Comparison of ENCODE assay signal across 9 mouse cellular contexts in genomic region chr11:79878091-79878490, GRCm38 (mm10).
DNase-seq lines count a peak whose midpoint lies in the region; ATAC-seq and TF ChIP-seq lines count a peak whose summit lies in the region.
"Had no signal": no experiment of that assay in that cellular context is flagged by ENCODE, and none has a peak within 500 bp of the region (broad histone marks: within the 10 kb centered on the region; RNA-seq: fewer than 3 reads in every experiment).

No protein-coding gene starts in this region.

- WGBS in lung, embryonic 14.5 days: 68% methylated on average over 7 of the region's 7 CpGs
- WGBS in limb, embryonic 10.5 days: 81% methylated on average over 7 of the region's 7 CpGs
- 83% methylated on average over 7 of the region's 7 CpGs for WGBS in midbrain, embryonic 16.5 days

- H3K4me3 ChIP-seq in lung, embryonic 14.5 days (ENCODE audit: low read depth, low read length): no peak overlapping the region
- no peak overlapping the region for H3K4me3 ChIP-seq in limb, embryonic 10.5 days
- no peak overlapping the region for H3K4me3 ChIP-seq in layer of hippocampus, adult 2 months
- H3K4me3 ChIP-seq in midbrain, embryonic 16.5 days (ENCODE audit: low read depth, low read length): no peak overlapping the region
- H3K4me3 ChIP-seq: midbrain, embryonic 12.5 days had no signal

- TF ChIP-seq CTCF in lung, embryonic 14.5 days (IDR thresholded peaks at IDR 0.05; ENCODE audit: low read depth): no peak
- no peak for TF ChIP-seq CTCF in layer of hippocampus, adult 2 months (conservative IDR thresholded peaks at IDR 0.05)

- no peak for ATAC-seq in lung, embryonic 14.5 days (ENCODE audit: insufficient read depth)
- no peak for ATAC-seq in midbrain, embryonic 16.5 days

- H3K4me2 ChIP-seq in lung, embryonic 14.5 days: no peak overlapping the region
- H3K4me2 ChIP-seq in midbrain, embryonic 16.5 days (ENCODE audit: low read length): no peak overlapping the region
- H3K4me2 ChIP-seq: midbrain, embryonic 12.5 days had no signal

- peaks cover 6% of the 10 kb centered on the region for H3K4me1 ChIP-seq in lung, embryonic 14.5 days (ENCODE audit: insufficient read depth)
- peaks cover 8% of the 10 kb centered on the region; the same call in 1 of the 2 replicates for H3K4me1 ChIP-seq in limb, embryonic 10.5 days
- no peaks in the 10 kb centered on the region for H3K4me1 ChIP-seq in midbrain, embryonic 16.5 days (ENCODE audit: control insufficient read depth, insufficient read depth, low read length)
- H3K4me1 ChIP-seq: midbrain, embryonic 12.5 days had no signal

- peak; percentile 42 for DNase-seq in 3134 (ENCODE audit: extremely low read depth, insufficient read length, low spot score)
- DNase-seq in adrenal gland, postnatal 14 days: peak; percentile 78
- DNase-seq in heart, postnatal 25 days (ENCODE audit: low spot score): peak; percentile 47
- peak; percentile 59 for DNase-seq in lung, embryonic 14.5 days
- no peak for DNase-seq in limb, embryonic 10.5 days (ENCODE audit: low spot score)
- no peak for DNase-seq in B cell, adult 2 months
- no peak for DNase-seq in layer of hippocampus, adult 2 months (ENCODE audit: low spot score in 2 of 2)

- no peaks in the 10 kb centered on the region for H3K36me3 ChIP-seq in lung, embryonic 14.5 days (ENCODE audit: insufficient read depth)
- no peaks in the 10 kb centered on the region for H3K36me3 ChIP-seq in limb, embryonic 10.5 days
- H3K36me3 ChIP-seq in midbrain, embryonic 16.5 days (ENCODE audit: control insufficient read depth, insufficient read depth, low read length): no peaks in the 10 kb centered on the region
- H3K36me3 ChIP-seq: midbrain, embryonic 12.5 days had no signal

- no peaks in the 10 kb centered on the region for H3K27me3 ChIP-seq in lung, embryonic 14.5 days (ENCODE audit: insufficient read depth, low read length)
- no peaks in the 10 kb centered on the region for H3K27me3 ChIP-seq in limb, embryonic 10.5 days (ENCODE audit: low read depth, poor library complexity, severe bottlenecking)
- H3K27me3 ChIP-seq in midbrain, embryonic 16.5 days (ENCODE audit: control insufficient read depth, insufficient read depth, low read depth, low read length): no peaks in the 10 kb centered on the region
- H3K27me3 ChIP-seq: midbrain, embryonic 12.5 days had no signal

- intact Hi-C loops in heart, postnatal 25 days (cut with DNase I): no loop called here

- H3K27ac ChIP-seq in lung, embryonic 14.5 days (ENCODE audit: low read depth): no peak overlapping the region
- H3K27ac ChIP-seq in limb, embryonic 10.5 days: no peak overlapping the region
- H3K27ac ChIP-seq in layer of hippocampus, adult 2 months: no peak overlapping the region
- H3K27ac ChIP-seq in midbrain, embryonic 16.5 days (ENCODE audit: low read length): no peak overlapping the region
- H3K27ac ChIP-seq: midbrain, embryonic 12.5 days had no signal

- no peaks in the 10 kb centered on the region for H3K9me3 ChIP-seq in lung, embryonic 14.5 days (ENCODE audit: low read depth, low read length)
- no peaks in the 10 kb centered on the region for H3K9me3 ChIP-seq in limb, embryonic 10.5 days (replicated peaks)
- H3K9me3 ChIP-seq in midbrain, embryonic 16.5 days (replicated peaks; ENCODE audit: control insufficient read depth, low read length, poor library complexity, severe bottlenecking): no peaks in the 10 kb centered on the region
- H3K9me3 ChIP-seq: midbrain, embryonic 12.5 days had no signal

- no peak overlapping the region for H3K9ac ChIP-seq in lung, embryonic 14.5 days
- no peak overlapping the region for H3K9ac ChIP-seq in midbrain, embryonic 16.5 days (ENCODE audit: low read depth, low read length)
- H3K9ac ChIP-seq: midbrain, embryonic 12.5 days had no signal

Comparison
In these comparisons a context has a peak if more than half of its experiments do, and no peak if none do; other contexts are left out.
1. DNase-seq: peak in 3134 (single experiment), adrenal gland, postnatal 14 days (single experiment), heart, postnatal 25 days (single experiment) and lung, embryonic 14.5 days (single experiment); none in limb, embryonic 10.5 days (single experiment), B cell, adult 2 months (0 of 2) and layer of hippocampus, adult 2 months (0 of 2).